Mouse (Mus musculus): ENCODE measurements at regions not wholly inside any gene's neighbourhood (a gene's known extent, or its start where the extent isn't known, plus 50 kb on each side); places are given as distances from the start of the nearest gene placed in this dataset.

DNA sequence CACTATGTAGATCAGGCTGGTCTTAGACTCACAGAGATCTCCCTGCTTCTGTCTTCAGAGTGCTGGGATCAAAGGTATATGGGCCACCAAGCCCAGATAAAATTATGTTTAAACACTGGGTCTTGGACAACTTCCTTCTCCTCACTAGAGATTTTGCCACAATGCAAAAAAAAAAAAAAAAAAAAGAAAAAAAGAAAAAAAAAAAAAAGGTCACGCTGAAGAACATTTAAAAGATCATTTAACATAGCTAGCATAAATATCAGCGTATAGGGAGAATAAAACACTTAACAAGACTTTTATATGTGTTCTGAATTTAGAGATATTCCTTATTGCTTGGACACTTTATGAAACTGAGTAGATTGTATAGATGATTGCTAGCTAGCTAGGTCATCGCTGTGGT is 137.1 kb upstream of the Slc38a2 start:
- 90% methylated on average over 3 of the region's 3 CpGs for WGBS

DNA sequence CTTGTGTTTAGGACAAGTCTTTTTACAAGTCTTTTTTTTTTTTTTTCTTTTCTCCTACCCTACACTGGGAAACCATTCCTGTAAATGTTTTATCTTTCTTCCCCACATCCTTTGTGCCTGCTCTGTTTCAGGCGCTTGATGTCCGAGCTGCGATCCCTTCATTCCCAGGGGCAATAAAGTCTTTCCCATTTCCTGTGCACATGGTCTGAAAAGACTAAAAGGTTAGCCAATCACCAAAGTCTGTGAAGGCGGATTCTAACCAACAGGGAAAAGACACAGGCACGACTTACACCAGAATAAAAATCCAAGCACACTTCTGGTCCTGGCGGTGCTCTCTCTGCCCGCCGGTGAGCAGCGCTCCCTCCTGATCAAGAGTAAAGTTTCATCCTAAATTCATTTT is 135.3 kb upstream of the Slc38a2 start:
- WGBS = 91% methylated on average over 9 of the region's 9 CpGs
- H3K4me3 ChIP-seq (ENCODE audit: control insufficient read depth, insufficient read depth, low read length) = no peak overlapping the region
- no peaks in the 10 kb centered on the region for H3K4me1 ChIP-seq (replicated peaks; ENCODE audit: control insufficient read depth, insufficient read depth, low read length)
- no peak for TF ChIP-seq POLR2A (IDR thresholded peaks at IDR 0.05; ENCODE audit: control insufficient read depth, extremely low read depth, insufficient read depth, low read length, poor library complexity)
- no peak for TF ChIP-seq CTCF (IDR thresholded peaks at IDR 0.05; ENCODE audit: borderline replicate concordance, control insufficient read depth, extremely low read depth, insufficient read depth, low read length, poor library complexity)
- H3K27me3 ChIP-seq (ENCODE audit: control insufficient read depth, insufficient read depth, low read length) = no peaks in the 10 kb centered on the region
- H3K36me3 ChIP-seq (ENCODE audit: control insufficient read depth, insufficient read depth, low read length) = no peaks in the 10 kb centered on the region
- no peak for DNase-seq
- no peak overlapping the region for H3K27ac ChIP-seq (ENCODE audit: control insufficient read depth, insufficient read depth, low read length)

More for the DNA sequence above, 137.1 kb upstream of the Slc38a2 start:
- no peak overlapping the region for H3K4me3 ChIP-seq (ENCODE audit: control insufficient read depth, insufficient read depth, low read length)
- H3K4me1 ChIP-seq (replicated peaks; ENCODE audit: control insufficient read depth, insufficient read depth, low read length) = no peaks in the 10 kb centered on the region
- no peaks in the 10 kb centered on the region for H3K36me3 ChIP-seq (ENCODE audit: control insufficient read depth, insufficient read depth, low read length)
- no peak overlapping the region for H3K27ac ChIP-seq (ENCODE audit: control insufficient read depth, insufficient read depth, low read length)
- no peaks in the 10 kb centered on the region for H3K27me3 ChIP-seq (ENCODE audit: control insufficient read depth, insufficient read depth, low read length)
- DNase-seq = no peak
- TF ChIP-seq POLR2A (IDR thresholded peaks at IDR 0.05; ENCODE audit: control insufficient read depth, extremely low read depth, insufficient read depth, low read length, poor library complexity) (no peak), CTCF (IDR thresholded peaks at IDR 0.05; ENCODE audit: borderline replicate concordance, control insufficient read depth, extremely low read depth, insufficient read depth, low read length, poor library complexity) (no peak)

DNA sequence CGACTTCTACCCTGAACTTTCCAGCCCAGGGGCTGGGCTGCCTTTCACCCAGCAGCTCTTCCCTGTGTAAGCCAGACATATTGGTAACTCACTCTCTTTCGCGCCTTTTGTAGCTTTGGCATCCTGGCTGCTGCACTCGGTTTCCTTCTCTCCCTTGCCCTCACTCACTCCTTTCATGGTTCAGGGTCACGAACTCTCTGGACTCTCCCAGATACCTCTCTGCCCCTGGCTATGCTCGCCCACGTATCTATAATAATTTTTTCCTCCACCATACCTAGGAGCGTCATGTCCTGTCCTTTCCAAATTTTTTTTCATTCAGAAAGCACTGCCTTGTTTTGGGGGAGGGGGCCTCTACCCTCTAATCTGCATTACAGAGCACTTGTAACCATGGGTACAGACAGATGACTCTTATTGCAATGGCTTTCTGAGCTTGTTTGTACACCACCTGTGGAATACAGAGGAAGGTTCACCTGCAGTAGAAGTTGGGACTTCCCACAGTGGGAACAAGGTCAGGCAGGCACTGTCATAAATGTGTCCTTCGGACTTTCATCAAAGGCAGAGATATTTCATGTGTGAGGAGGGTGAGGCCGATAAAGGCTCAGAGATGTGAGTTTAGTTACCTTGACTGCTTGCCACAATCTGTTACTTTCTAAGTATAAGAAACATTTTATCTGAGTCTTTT is 134.8 kb upstream of the Slc38a2 start:
- H3K27me3 ChIP-seq (ENCODE audit: control insufficient read depth, insufficient read depth, low read length) = no peaks in the 10 kb centered on the region
- H3K4me3 ChIP-seq (ENCODE audit: control insufficient read depth, insufficient read depth, low read length) = no peak overlapping the region
- H3K4me1 ChIP-seq (replicated peaks; ENCODE audit: control insufficient read depth, insufficient read depth, low read length) = no peaks in the 10 kb centered on the region
- TF ChIP-seq CTCF (IDR thresholded peaks at IDR 0.05; ENCODE audit: borderline replicate concordance, control insufficient read depth, extremely low read depth, insufficient read depth, low read length, poor library complexity) = no peak
- TF ChIP-seq POLR2A (IDR thresholded peaks at IDR 0.05; ENCODE audit: control insufficient read depth, extremely low read depth, insufficient read depth, low read length, poor library complexity) = no peak
- no peak for DNase-seq
- H3K36me3 ChIP-seq (ENCODE audit: control insufficient read depth, insufficient read depth, low read length) = no peaks in the 10 kb centered on the region
- H3K27ac ChIP-seq (ENCODE audit: control insufficient read depth, insufficient read depth, low read length) = no peak overlapping the region
- WGBS = 97% methylated on average over 10 of the region's 10 CpGs

DNA sequence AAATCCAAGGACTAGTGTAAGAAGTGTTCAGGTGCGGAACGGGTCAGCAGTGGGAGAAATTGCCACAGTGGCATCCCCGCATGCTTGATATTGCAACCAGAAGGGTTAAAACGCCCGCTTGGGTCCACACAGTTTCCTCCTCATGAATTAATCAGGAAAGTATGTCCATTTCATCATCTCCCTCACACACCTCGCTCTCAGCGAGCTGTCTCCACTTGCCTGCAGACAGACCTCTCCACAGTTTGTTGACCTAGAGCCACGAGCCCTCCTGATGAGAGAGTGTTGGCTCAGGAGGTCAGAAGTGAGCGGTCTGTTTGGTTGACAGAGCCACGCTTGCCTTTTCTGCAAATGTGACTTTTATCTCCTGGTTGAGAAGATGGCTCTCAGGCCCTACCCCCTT is 132.9 kb upstream of the Slc38a2 start:
- Histone ChIP-seq H3K27me3 (ENCODE audit: control insufficient read depth, insufficient read depth, low read length) (no peaks in the 10 kb centered on the region), H3K36me3 (ENCODE audit: control insufficient read depth, insufficient read depth, low read length) (no peaks in the 10 kb centered on the region), H3K4me1 (replicated peaks; ENCODE audit: control insufficient read depth, insufficient read depth, low read length) (0 out of 2 replicates have a peak, but pooled peaks cover 4% of the 10 kb centered on the region), H3K4me3 (ENCODE audit: control insufficient read depth, insufficient read depth, low read length) (no peak overlapping the region), H3K27ac (ENCODE audit: control insufficient read depth, insufficient read depth, low read length) (no peak overlapping the region)
- TF ChIP-seq POLR2A (IDR thresholded peaks at IDR 0.05; ENCODE audit: control insufficient read depth, extremely low read depth, insufficient read depth, low read length, poor library complexity) = no peak
- TF ChIP-seq CTCF (IDR thresholded peaks at IDR 0.05; ENCODE audit: borderline replicate concordance, control insufficient read depth, extremely low read depth, insufficient read depth, low read length, poor library complexity) = no peak
- 96% methylated on average over 10 of the region's 10 CpGs for WGBS
- DNase-seq = no peak

DNA sequence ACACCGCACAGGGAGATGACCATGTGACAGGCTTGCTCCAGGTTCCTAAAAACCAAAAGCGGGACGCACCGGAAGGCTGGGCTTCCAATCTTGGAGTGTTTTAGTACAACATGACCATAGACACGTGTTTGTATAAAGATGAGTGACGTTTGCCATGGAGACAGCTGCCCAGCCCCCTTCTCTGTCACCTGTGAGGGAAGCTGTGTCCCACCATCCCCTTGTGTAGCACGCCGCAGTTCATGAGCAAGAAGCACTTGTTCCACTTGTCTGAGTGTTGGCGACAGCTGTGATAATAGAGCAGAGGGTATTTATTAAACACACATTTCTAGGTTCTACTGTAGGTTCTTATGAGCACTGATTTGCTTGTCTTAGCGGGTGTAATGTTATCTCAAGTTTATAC is 131.7 kb upstream of the Slc38a2 start:
- Histone ChIP-seq H3K4me1 (replicated peaks; ENCODE audit: control insufficient read depth, insufficient read depth, low read length) (0 out of 2 replicates have a peak, but pooled peaks cover 4% of the 10 kb centered on the region), H3K36me3 (ENCODE audit: control insufficient read depth, insufficient read depth, low read length) (no peaks in the 10 kb centered on the region), H3K4me3 (ENCODE audit: control insufficient read depth, insufficient read depth, low read length) (no peak overlapping the region), H3K27ac (ENCODE audit: control insufficient read depth, insufficient read depth, low read length) (no peak overlapping the region), H3K27me3 (ENCODE audit: control insufficient read depth, insufficient read depth, low read length) (no peaks in the 10 kb centered on the region)
- no peak for DNase-seq
- 98% methylated on average over 10 of the region's 10 CpGs for WGBS
- TF ChIP-seq CTCF (IDR thresholded peaks at IDR 0.05; ENCODE audit: borderline replicate concordance, control insufficient read depth, extremely low read depth, insufficient read depth, low read length, poor library complexity) (no peak), POLR2A (IDR thresholded peaks at IDR 0.05; ENCODE audit: control insufficient read depth, extremely low read depth, insufficient read depth, low read length, poor library complexity) (no peak)

DNA sequence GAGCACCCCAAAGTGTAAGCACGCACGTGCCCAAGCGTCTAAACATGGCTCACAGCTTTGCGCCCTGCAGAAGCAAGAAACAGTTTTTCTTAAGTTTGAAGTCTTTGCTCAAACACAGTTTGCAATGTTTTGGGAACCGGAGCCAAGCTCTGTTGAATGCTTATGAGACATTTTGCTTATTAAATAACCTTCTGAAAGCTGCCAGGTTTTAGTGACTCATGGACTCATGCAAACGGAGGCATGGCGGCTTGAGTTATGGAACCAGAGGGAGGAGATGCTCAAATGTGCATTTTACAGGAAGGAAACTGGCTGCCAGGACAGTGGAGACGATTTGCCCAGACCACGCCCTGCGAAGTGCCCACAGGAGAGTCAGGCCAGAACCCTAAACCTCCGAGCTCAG is 131.0 kb upstream of the Slc38a2 start:
- TF ChIP-seq CTCF (IDR thresholded peaks at IDR 0.05; ENCODE audit: borderline replicate concordance, control insufficient read depth, extremely low read depth, insufficient read depth, low read length, poor library complexity) = no peak
- TF ChIP-seq POLR2A (IDR thresholded peaks at IDR 0.05; ENCODE audit: control insufficient read depth, extremely low read depth, insufficient read depth, low read length, poor library complexity) = no peak
- Histone ChIP-seq H3K36me3 (ENCODE audit: control insufficient read depth, insufficient read depth, low read length) (no peaks in the 10 kb centered on the region), H3K4me1 (replicated peaks; ENCODE audit: control insufficient read depth, insufficient read depth, low read length) (0 out of 2 replicates have a peak, but pooled peaks cover 4% of the 10 kb centered on the region), H3K27ac (ENCODE audit: control insufficient read depth, insufficient read depth, low read length) (no peak overlapping the region), H3K27me3 (ENCODE audit: control insufficient read depth, insufficient read depth, low read length) (no peaks in the 10 kb centered on the region), H3K4me3 (ENCODE audit: control insufficient read depth, insufficient read depth, low read length) (no peak overlapping the region)
- no peak for DNase-seq
- WGBS = 87% methylated on average over 11 of the region's 11 CpGs
